Mouse (Mus musculus) spleen, adult 2 months (tissue): Measurements from ENCODE around the gene Fam189a1.

Source experiments
- CTCF ChIP-seq: fragments of 200-500 bp; IDR thresholded peaks from 2 replicates; pipeline ENCODE4 v1.5.1; 2011; ENCODE audit warnings: mild to moderate bottlenecking, inconsistent platforms; ENCODE audit not compliant: insufficient read depth, insufficient read length, insufficient replicate concordance; ENCODE audit errors: extremely low read depth
- POLR2A ChIP-seq: fragments of 200-500 bp; IDR thresholded peaks from 2 replicates; pipeline ENCODE4 v1.6.1; 2011; ENCODE audit warnings: low read depth, low read length, inconsistent platforms

DNA sequence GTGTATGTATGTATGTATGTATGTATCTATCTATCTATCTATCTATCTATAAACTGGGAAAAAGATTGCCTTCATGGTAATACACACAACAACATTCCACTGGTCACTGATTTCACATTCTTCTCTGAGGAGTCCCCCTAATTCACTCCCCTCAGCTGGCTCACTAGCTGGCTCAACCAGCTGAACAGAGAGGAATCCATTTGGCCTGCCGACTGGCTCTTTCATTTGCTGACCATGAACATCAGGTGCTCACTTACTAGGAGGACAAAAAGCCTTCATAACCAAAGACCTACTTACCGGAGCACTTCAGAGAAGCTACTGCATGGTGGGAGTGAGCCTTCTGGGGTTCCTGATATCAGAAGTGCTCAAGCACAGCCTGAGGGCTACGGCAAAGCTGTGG is 194.2 kb downstream of the Fam189a1 start:
- TF ChIP-seq CTCF (no peak), POLR2A (no peak)
